Mouse (Mus musculus) midbrain, embryonic 12.5 days (tissue): ENCODE measurements around the gene Tyro3. TPM values are rescaled to one million over a fixed set of nuclear protein-coding genes. Genes with fewer than 3 reads are reported as not detected.

Source experiments
- ATAC-seq: fragments of 200-750 bp; cut with Nextera tagmentation; 2 replicates; pipeline ENCODE4 v1.8.0; 2017; ENCODE audit warnings: low read depth, moderate TSS enrichment, moderate library complexity; ENCODE audit not compliant: low FRiP score
- H3K27ac ChIP-seq: fragments of 300-500 bp; sonication (generic); replicated peaks from 2 replicates; pipeline ENCODE4 v1.5.1; 2016; ENCODE audit warnings: mild to moderate bottlenecking
- H3K27me3 ChIP-seq: fragments of 300-500 bp; sonication (generic); 2 replicates; pipeline ENCODE4 v1.6.1; 2016; ENCODE audit warnings: mild to moderate bottlenecking
- H3K36me3 ChIP-seq: fragments of 300-500 bp; sonication (generic); 2 replicates; pipeline ENCODE4 v1.6.1; 2016
- H3K4me1 ChIP-seq: fragments of 300-500 bp; sonication (generic); 2 replicates; pipeline ENCODE4 v1.6.1; 2016
- H3K4me2 ChIP-seq: fragments of 300-500 bp; sonication (generic); replicated peaks from 2 replicates; pipeline ENCODE4 v1.6.1; 2016; ENCODE audit warnings: mild to moderate bottlenecking, moderate library complexity
- H3K4me3 ChIP-seq: fragments of 300-500 bp; sonication (generic); 2 replicates; pipeline ENCODE4 v1.5.1; 2016; ENCODE audit warnings: mild to moderate bottlenecking
- H3K9ac ChIP-seq: fragments of 300-500 bp; sonication (generic); replicated peaks from 2 replicates; pipeline ENCODE4 v1.6.1; 2016; ENCODE audit warnings: mild to moderate bottlenecking, moderate library complexity
- H3K9me3 ChIP-seq: fragments of 300-500 bp; sonication (generic); 2 replicates; pipeline ENCODE4 v1.6.1; 2016; ENCODE audit warnings: mild to moderate bottlenecking
- WGBS: fragments of 180-500 bp; shearing (Covaris S2); methylation state at CpG from one replicate; pipeline ENCODE4 v1.1.7; 2016; 5-methylcytosine and 5-hydroxymethylcytosine counted together
- polyA plus RNA-seq: library from polyadenylated mRNA; unstranded; fragments of >200 nt; fragmentation: Nextera tagmentation; extraction: Ambion mirVana; gene quantifications from 2 replicates; pipeline ENCODE4 v1.2.1, GENCODE M21; 2016

Tyro3 gene
- polyA plus RNA-seq, 1 experiment from 2014 or later, result 25.7 TPM

DNA sequence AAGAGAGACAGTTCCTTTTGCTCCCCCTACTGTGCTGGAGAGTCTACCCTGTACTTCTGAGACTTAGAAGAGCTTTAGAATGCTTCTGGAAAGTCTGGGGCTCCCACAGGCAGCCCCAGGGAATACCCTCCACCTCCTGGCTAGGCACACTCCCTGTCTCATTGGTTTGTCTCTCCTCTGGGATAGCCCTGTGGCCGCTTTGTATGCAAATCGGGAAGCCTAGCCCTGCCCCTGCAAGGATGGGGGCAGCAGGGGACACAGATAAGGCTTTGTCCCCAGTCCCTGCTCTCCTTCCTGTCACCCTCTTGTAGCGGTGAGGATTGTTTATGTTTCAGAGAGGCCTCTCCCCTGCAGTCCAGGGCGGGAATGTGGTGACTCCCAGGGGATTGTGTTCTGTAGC is 11.3 kb downstream of the Tyro3 start:
- ATAC-seq, result no peak
- Histone ChIP-seq H3K9me3 (no peaks in the 10 kb centered on the region), H3K9ac (no peak overlapping the region), H3K27me3 (peaks cover 18% of the 10 kb centered on the region; the same call in 1 of the 2 replicates), H3K27ac (no peak overlapping the region), H3K4me3 (no peak overlapping the region), H3K36me3 (peaks cover 66% of the 10 kb centered on the region), H3K4me2 (no peak overlapping the region), H3K4me1 (peaks cover 18% of the 10 kb centered on the region)
- WGBS, result 38% methylated on average over 4 of the region's 4 CpGs

DNA sequence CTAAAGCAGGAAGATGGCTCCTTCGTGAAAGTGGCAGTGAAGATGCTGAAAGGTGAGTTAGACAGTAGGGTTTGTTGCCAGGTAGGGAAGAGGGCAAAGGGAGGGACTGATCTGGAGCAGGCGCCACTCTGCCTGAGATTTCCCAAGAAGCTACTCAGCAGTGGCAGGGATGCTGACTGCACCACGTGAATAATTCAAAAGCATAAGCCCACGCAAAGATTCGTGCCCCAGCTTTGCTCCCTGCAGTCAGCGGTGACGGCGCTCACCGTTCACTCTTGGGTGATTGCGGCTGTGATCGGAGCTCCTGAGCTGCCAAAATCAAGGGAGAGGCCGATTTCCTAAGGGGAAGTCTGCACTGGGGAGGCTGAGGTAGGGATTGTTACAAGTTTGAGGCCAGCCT is 13.4 kb downstream of the Tyro3 start:
- Histone ChIP-seq H3K27ac (no peak overlapping the region), H3K27me3 (peaks cover 5% of the 10 kb centered on the region; the same call in 1 of the 2 replicates), H3K4me1 (no peaks in the 10 kb centered on the region; the same call in 1 of the 2 replicates), H3K4me2 (no peak overlapping the region), H3K9me3 (no peaks in the 10 kb centered on the region), H3K36me3 (peaks cover 69% of the 10 kb centered on the region), H3K4me3 (no peak overlapping the region), H3K9ac (no peak overlapping the region)
- 78% methylated on average over 12 of the region's 12 CpGs for WGBS
- ATAC-seq, result no peak

DNA sequence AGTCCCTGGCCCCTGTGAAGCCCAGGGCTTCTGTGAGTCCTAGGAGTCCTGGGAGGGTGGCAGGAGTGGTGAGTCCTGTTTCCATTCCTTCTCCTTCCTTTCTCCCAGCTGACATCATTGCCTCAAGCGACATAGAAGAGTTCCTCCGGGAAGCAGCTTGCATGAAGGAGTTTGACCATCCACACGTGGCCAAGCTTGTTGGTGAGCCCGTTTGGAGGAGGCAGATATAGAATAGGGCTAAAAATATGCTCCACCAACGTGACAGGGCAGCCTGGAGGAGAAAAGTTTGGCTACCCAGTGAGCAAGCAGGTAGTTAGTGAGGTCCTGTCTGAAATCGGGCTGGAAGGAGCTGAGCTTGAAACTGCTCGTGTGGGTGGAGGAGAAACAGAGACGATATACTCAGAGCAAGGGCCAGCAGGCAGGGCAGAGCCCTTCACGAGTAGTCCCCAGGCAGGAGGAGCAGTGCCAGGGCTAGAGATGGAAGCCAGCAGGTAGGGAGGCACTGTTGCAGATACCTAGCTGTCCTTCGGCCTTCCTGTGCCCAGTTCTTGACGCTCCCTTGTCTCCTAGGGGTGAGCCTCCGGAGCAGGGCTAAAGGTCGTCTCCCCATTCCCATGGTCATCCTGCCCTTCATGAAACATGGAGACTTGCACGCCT is 14.1 kb downstream of the Tyro3 start:
- 89% methylated on average over 14 of the region's 14 CpGs for WGBS
- ATAC-seq, result no peak
- Histone ChIP-seq H3K9me3 (no peaks in the 10 kb centered on the region), H3K4me2 (no peak overlapping the region), H3K4me3 (no peak overlapping the region), H3K27me3 (no peaks in the 10 kb centered on the region), H3K27ac (no peak overlapping the region), H3K4me1 (no peaks in the 10 kb centered on the region; the same call in 1 of the 2 replicates), H3K36me3 (peaks cover 69% of the 10 kb centered on the region), H3K9ac (no peak overlapping the region)

DNA sequence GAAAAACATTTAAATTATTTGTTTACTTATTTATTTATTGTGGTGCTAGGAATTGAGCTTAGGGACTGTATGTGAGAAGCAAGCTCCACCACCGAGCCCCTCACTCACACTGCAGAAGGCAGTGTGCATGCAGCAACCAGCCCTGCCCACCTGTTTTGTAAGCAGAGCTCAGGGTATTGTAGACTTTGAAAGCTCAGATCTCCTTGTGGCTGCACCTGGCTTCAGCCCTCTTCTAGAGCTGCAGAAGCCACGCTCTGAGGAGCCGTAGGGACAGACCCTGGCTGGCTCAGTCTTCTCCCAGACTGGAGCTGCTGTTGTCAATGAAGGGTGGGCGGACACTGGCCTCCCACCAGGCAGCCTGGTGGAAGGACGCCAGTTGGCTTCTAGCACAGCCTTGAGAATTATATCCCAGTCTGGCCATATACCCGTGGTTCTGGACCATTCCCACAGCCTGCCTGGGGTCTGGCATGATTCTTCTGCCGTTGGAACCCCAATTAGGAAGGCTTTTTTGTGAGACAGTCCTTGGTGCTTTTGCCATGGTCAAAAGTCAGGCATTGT is 16.9 kb downstream of the Tyro3 start:
- WGBS, result 78% methylated on average over 7 of the region's 7 CpGs
- no peak overlapping the region for H3K4me3 ChIP-seq
- ATAC-seq, result no peak

DNA sequence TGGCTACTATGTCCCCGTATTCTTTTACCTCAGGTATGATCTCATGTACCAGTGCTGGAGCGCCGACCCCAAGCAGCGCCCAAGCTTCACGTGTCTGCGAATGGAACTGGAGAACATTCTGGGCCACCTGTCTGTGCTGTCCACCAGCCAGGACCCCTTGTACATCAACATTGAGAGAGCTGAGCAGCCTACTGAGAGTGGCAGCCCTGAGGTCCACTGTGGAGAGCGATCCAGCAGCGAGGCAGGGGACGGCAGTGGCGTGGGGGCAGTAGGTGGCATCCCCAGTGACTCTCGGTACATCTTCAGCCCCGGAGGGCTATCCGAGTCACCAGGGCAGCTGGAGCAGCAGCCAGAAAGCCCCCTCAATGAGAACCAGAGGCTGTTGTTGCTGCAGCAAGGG is 19.1 kb downstream of the Tyro3 start:
- Histone ChIP-seq H3K36me3 (peaks cover 38% of the 10 kb centered on the region), H3K9ac (no peak overlapping the region), H3K4me3 (no peak overlapping the region), H3K9me3 (no peaks in the 10 kb centered on the region), H3K4me2 (no peak overlapping the region), H3K4me1 (no peaks in the 10 kb centered on the region), H3K27ac (no peak overlapping the region), H3K27me3 (no peaks in the 10 kb centered on the region)
- no peak for ATAC-seq
- 94% methylated on average over 13 of the region's 13 CpGs for WGBS

More for the DNA sequence above, 16.9 kb downstream of the Tyro3 start:
- Histone ChIP-seq H3K4me2 (no peak overlapping the region), H3K27me3 (no peaks in the 10 kb centered on the region), H3K9ac (no peak overlapping the region), H3K27ac (no peak overlapping the region), H3K4me1 (no peaks in the 10 kb centered on the region), H3K9me3 (no peaks in the 10 kb centered on the region), H3K36me3 (peaks cover 57% of the 10 kb centered on the region)

DNA sequence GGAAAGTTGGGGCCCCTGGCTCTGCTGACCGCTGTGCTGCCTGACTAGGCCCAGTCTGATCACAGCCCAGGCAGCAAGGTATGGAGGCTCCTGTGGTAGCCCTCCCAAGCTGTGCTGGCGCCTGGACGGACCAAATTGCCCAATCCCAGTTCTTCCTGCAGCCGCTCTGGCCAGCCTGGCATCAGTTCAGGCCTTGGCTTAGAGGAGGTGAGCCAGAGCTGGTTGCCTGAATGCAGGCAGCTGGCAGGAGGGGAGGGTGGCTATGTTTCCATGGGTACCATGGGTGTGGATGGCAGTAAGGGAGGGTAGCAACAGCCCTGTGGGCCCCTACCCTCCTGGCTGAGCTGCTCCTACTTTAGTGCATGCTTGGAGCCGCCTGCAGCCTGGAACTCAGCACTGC is 19.5 kb downstream of the Tyro3 start:
- no peaks in the 10 kb centered on the region for H3K9me3 ChIP-seq
- WGBS, result 86% methylated on average over 5 of the region's 5 CpGs
- H3K27me3 ChIP-seq, result no peaks in the 10 kb centered on the region
- no peak overlapping the region for H3K4me3 ChIP-seq
- ATAC-seq, result no peak
- peaks cover 34% of the 10 kb centered on the region for H3K36me3 ChIP-seq
- H3K9ac ChIP-seq, result no peak overlapping the region
- no peaks in the 10 kb centered on the region for H3K4me1 ChIP-seq
- H3K27ac ChIP-seq, result no peak overlapping the region
- no peak overlapping the region for H3K4me2 ChIP-seq

DNA sequence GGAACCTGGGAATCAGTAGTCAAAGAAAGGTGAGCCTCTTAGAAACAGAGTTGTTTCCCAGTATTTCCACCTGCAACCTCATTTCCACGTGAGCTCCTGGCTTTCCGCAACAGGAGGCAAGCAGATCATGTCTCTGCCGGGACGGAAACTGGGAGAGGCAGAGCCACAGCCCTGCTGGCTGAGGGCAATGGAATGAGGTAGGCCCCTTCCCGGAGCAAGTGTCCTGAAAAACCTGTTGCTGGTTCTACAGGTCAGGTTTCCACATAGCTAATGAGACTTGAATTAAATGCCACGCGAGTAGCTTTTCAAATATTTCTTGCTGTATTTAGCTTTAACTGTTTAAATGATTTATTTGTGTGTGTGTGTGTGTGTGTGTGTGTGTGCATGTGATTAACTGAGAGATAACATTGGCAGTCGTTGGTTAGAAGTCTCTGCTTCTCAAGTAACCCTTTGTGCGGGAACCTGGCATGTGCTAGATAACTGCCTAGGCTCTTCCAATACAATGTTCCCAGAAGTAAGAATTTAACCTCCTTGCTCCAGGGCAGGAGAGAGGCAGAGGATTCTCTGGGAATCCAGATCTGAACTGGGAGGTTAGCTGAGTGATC is 21.2 kb downstream of the Tyro3 start:
- Histone ChIP-seq H3K4me1 (no peaks in the 10 kb centered on the region), H3K36me3 (peaks cover 24% of the 10 kb centered on the region), H3K4me2 (no peak overlapping the region), H3K27me3 (no peaks in the 10 kb centered on the region), H3K27ac (no peak overlapping the region), H3K9ac (no peak overlapping the region), H3K9me3 (no peaks in the 10 kb centered on the region), H3K4me3 (no peak overlapping the region)
- no peak for ATAC-seq
- 72% methylated on average over 9 of the region's 9 CpGs for WGBS

DNA sequence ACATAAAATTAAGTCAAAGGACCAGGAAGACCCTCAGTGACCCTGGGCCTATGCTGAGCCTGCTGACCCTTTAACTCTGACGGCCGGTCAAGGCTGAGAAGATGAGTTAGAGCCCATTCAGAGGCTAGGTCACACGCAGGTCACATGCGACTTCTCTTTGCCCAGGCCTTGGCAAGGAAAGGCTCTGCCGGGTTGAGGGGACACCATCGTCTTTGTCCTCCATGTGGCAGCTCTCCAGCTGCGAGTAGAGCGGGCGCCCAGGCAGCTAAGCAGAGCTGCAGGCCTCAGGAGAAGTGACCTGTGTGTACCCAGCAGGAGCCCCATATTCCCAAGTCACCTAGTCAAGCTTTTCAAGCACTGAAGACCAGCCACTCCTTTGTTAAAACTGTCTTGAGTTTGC is 23.6 kb downstream of the Tyro3 start:
- H3K9ac ChIP-seq, result no peak overlapping the region
- no peak overlapping the region for H3K4me2 ChIP-seq
- no peak overlapping the region for H3K4me3 ChIP-seq
- peaks cover 15% of the 10 kb centered on the region for H3K36me3 ChIP-seq
- no peak overlapping the region for H3K27ac ChIP-seq
- H3K27me3 ChIP-seq, result no peaks in the 10 kb centered on the region
- 85% methylated on average over 9 of the region's 9 CpGs for WGBS
- H3K9me3 ChIP-seq, result no peaks in the 10 kb centered on the region
- no peak for ATAC-seq
- no peaks in the 10 kb centered on the region for H3K4me1 ChIP-seq

DNA sequence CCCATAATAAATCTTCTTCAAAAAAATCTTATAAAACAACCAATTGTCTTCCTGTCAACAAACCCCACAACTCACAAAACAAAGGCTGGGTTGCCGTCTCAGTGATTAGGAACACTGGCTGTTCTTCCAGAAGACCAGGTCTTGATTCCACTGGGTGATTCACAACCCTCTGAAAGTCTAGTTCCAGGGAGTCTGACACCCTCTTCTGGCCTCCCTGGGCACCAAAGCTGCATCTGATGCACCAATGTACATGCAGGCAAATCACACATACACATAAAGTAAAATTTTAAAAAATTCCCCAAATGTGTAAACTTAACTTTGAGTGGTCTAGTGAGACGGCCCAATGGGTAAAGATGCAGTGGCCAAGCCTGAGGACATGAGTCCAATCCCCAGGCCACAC is 33.0 kb downstream of the Tyro3 start:
- Histone ChIP-seq H3K36me3 (no peaks in the 10 kb centered on the region), H3K9me3 (no peaks in the 10 kb centered on the region), H3K4me2 (no peak overlapping the region), H3K27ac (no peak overlapping the region), H3K27me3 (0 out of 2 replicates have a peak, but pooled peaks cover 3% of the 10 kb centered on the region), H3K4me3 (no peak overlapping the region), H3K9ac (no peak overlapping the region), H3K4me1 (no peaks in the 10 kb centered on the region)
- ATAC-seq, result no peak
- WGBS, result 82% methylated on average over 2 of the region's 2 CpGs

DNA sequence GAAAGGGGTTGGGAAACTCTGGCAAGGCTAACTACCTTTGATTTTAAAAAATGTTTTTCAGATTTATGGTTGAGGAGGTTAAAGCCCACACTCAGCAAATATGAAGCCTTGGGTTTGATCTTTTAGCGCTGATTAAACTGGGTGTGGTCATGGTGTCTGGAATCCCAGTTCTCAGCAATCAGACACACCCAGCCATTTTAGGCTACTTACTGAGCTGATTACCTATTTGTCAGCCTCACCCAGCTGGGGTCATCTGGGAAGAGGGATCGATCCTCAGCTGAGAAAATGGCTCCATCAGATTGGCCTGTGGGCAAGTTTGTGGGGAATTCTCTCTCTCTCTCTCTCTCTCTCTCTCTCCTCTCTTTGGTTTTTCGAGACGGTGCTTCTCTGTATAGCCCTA is 36.7 kb downstream of the Tyro3 start:
- 96% methylated on average over 4 of the region's 4 CpGs for WGBS
- Histone ChIP-seq H3K27ac (no peak overlapping the region), H3K4me2 (no peak overlapping the region), H3K36me3 (no peaks in the 10 kb centered on the region), H3K9me3 (no peaks in the 10 kb centered on the region), H3K4me1 (no peaks in the 10 kb centered on the region), H3K9ac (no peak overlapping the region), H3K27me3 (0 out of 2 replicates have a peak, but pooled peaks cover 3% of the 10 kb centered on the region), H3K4me3 (no peak overlapping the region)
- ATAC-seq, result no peak

DNA sequence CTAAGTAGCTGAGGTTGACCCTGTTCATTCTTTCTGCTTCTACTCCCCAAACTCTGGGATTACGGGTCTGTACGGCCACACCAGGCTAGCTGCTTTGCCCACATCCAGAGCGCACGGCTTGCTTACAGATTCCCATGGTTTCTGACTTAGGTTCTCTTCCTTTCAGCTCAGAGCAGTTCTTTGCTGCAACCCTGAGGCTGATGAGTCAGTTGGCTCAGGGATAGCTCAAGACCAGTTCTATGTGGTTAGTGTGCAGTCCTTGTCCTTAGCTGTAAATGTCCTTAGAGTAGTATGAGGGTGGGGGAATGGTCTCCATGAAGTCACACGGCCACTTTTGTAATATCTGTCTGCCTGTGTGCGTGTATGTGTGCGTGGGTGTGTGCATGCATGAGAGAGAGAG is 40.1 kb downstream of the Tyro3 start:
- Histone ChIP-seq H3K4me3 (no peak overlapping the region), H3K9me3 (no peaks in the 10 kb centered on the region), H3K9ac (no peak overlapping the region), H3K4me1 (no peaks in the 10 kb centered on the region), H3K4me2 (no peak overlapping the region), H3K27ac (no peak overlapping the region), H3K36me3 (no peaks in the 10 kb centered on the region), H3K27me3 (0 out of 2 replicates have a peak, but pooled peaks cover 3% of the 10 kb centered on the region)
- 93% methylated on average over 7 of the region's 7 CpGs for WGBS
- ATAC-seq, result no peak

DNA sequence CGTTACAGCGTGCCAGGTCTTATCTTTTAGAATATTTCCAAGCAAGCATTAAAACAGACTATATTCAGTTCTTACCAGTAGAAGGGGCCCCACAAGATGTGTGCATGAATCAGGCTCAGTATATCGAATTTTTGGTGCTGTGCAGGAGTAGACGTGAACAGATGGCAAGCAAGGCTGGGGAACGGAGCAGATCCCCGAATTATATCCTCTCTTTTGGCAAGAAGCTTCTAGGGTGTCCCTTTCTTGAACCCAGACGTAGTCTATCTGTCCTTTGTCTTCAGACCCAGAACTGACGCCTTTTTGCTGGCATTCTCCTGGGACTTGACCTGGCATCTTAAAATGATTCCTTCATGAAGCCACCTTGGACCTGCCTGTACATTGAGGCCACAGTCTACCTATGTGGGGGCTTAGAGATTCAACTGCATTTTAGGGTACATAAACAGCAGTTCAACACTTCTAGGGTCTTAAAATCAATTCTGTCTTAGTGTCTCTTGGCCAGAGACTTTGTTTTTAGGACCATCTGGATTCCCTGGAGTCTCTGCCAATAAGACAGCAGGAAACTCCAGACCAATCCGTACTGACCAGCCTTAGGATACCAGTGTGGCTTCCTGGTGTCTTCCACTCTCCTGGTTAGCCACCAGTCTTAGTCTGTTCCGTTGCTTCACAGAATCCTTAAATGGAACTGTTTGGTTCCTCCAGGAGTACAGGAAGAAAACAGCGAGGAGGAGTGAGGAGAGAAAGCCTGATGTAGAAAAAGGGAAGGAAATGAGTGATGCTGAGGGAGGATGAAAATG is 41.0 kb downstream of the Tyro3 start:
- no peak overlapping the region for H3K4me2 ChIP-seq
- no peaks in the 10 kb centered on the region for H3K27me3 ChIP-seq
- no peaks in the 10 kb centered on the region for H3K36me3 ChIP-seq
- H3K9me3 ChIP-seq, result no peaks in the 10 kb centered on the region
- ATAC-seq, result no peak
- no peak overlapping the region for H3K4me3 ChIP-seq
- H3K9ac ChIP-seq, result no peak overlapping the region
- H3K4me1 ChIP-seq, result no peaks in the 10 kb centered on the region
- H3K27ac ChIP-seq, result no peak overlapping the region
- 85% methylated on average over 11 of the region's 11 CpGs for WGBS
